Mouse (Mus musculus) kidney, embryonic 16.5 days (tissue): ENCODE data around the gene A630095N17Rik. TPM values are rescaled to one million over a fixed set of nuclear protein-coding genes. Genes with fewer than 3 reads are reported as not detected.
A peak's percentile ranks its signal among the peaks of the same experiment; 100 is the strongest.

Experiments used
- ATAC-seq: fragments of 200-750 bp; cut with Nextera tagmentation; 2 replicates; pipeline ENCODE4 v1.8.0; 2017; ENCODE audit warnings: moderate TSS enrichment; ENCODE audit not compliant: low FRiP score, low TSS enrichment
- H3K27ac ChIP-seq: fragments of 300-500 bp; sonication (generic); 2 replicates; pipeline ENCODE4 v1.5.1; 2014; ENCODE audit warnings: low read length
- H3K27me3 ChIP-seq: fragments of 300-500 bp; sonication (generic); 2 replicates; pipeline ENCODE4 v1.6.1; 2014; ENCODE audit warnings: low read length, control low read depth, mixed read lengths; ENCODE audit not compliant: insufficient read depth
- H3K36me3 ChIP-seq: fragments of 300-500 bp; sonication (generic); 2 replicates; pipeline ENCODE4 v1.6.1; 2014; ENCODE audit warnings: low read length, control low read depth, mixed read lengths; ENCODE audit not compliant: insufficient read depth
- H3K4me1 ChIP-seq: fragments of 300-500 bp; sonication (generic); 2 replicates; pipeline ENCODE4 v1.6.1; 2014; ENCODE audit warnings: low read length, control low read depth, mixed read lengths; ENCODE audit not compliant: insufficient read depth
- H3K4me2 ChIP-seq: fragments of 300-500 bp; sonication (generic); replicated peaks from 2 replicates; pipeline ENCODE4 v1.6.1; 2014; ENCODE audit warnings: low read depth, low read length
- H3K4me3 ChIP-seq: fragments of 300-500 bp; sonication (generic); 2 replicates; pipeline ENCODE4 v1.5.1; 2014; ENCODE audit warnings: mild to moderate bottlenecking, low read length
- H3K9ac ChIP-seq: fragments of 300-500 bp; sonication (generic); replicated peaks from 2 replicates; pipeline ENCODE4 v1.6.1; 2014; ENCODE audit warnings: low read length
- H3K9me3 ChIP-seq: fragments of 300-500 bp; sonication (generic); 2 replicates; pipeline ENCODE4 v1.6.1; 2016; ENCODE audit warnings: low read length, control low read depth
- WGBS: fragments of 180-500 bp; shearing (Covaris S2); extraction: QIAGEN DNeasy Blood & Tissue Kit; methylation state at CpG from one replicate; pipeline ENCODE4 v1.1.7; 2014; 5-methylcytosine and 5-hydroxymethylcytosine counted together
- polyA plus RNA-seq: library from polyadenylated mRNA; unstranded; fragments of >200 nt; fragmentation: Nextera tagmentation; extraction: Ambion mirVana; gene quantifications from 2 replicates; pipeline ENCODE4 v1.2.1, GENCODE M21; 2015

Gene A630095N17Rik
- polyA plus RNA-seq, 1 experiment from 2014 or later: not detected

- Histone ChIP-seq H3K9me3 (no peaks in the 10 kb centered on the region), H3K27me3 (no peaks in the 10 kb centered on the region), H3K4me1 (no peaks in the 10 kb centered on the region), H3K9ac (no peak overlapping the region), H3K36me3 (no peaks in the 10 kb centered on the region), H3K27ac (no peak overlapping the region), H3K4me2 (no peak overlapping the region), H3K4me3 (no peak overlapping the region)
- no peak for ATAC-seq
- 85% methylated on average over 1 of the region's 1 CpGs for WGBS
Measured at GRCm38 (mm10) chr1:75227653-75228052, 4.2 kb downstream of the A630095N17Rik start.

- 46% methylated on average over 2 of the region's 2 CpGs for WGBS
- no peaks in the 10 kb centered on the region for H3K9me3 ChIP-seq
- H3K4me1 ChIP-seq: no peaks in the 10 kb centered on the region
- no peak overlapping the region for H3K9ac ChIP-seq
- H3K27ac ChIP-seq: no peak overlapping the region
- no peak for ATAC-seq
- H3K4me3 ChIP-seq: no peak overlapping the region
- H3K36me3 ChIP-seq: no peaks in the 10 kb centered on the region
- no peak overlapping the region for H3K4me2 ChIP-seq
- peaks cover 4% of the 10 kb centered on the region for H3K27me3 ChIP-seq
Measured at GRCm38 (mm10) chr1:75226138-75226537, 5.8 kb downstream of the A630095N17Rik start.

- Histone ChIP-seq H3K4me3 (no peak overlapping the region), H3K36me3 (no peaks in the 10 kb centered on the region), H3K9me3 (no peaks in the 10 kb centered on the region), H3K9ac (no peak overlapping the region), H3K27me3 (peaks cover 11% of the 10 kb centered on the region), H3K4me2 (no peak overlapping the region), H3K4me1 (no peaks in the 10 kb centered on the region), H3K27ac (no peak overlapping the region)
- no peak for ATAC-seq
- WGBS: 80% methylated on average over 3 of the region's 3 CpGs
Measured at GRCm38 (mm10) chr1:75225473-75225872, 6.4 kb downstream of the A630095N17Rik start.

GRCm38 (mm10) chr1:75223532-75223931 is 8.4 kb downstream of the A630095N17Rik start:
- no peak overlapping the region for H3K9ac ChIP-seq
- ATAC-seq: no peak
- no peak overlapping the region for H3K27ac ChIP-seq
- H3K4me1 ChIP-seq: peaks cover 7% of the 10 kb centered on the region; the same call in 1 of the 2 replicates
- no peak overlapping the region for H3K4me3 ChIP-seq
- H3K9me3 ChIP-seq: no peaks in the 10 kb centered on the region
- no peak overlapping the region for H3K4me2 ChIP-seq
- WGBS: 59% methylated on average over 6 of the region's 6 CpGs
- H3K27me3 ChIP-seq: peaks cover 22% of the 10 kb centered on the region
- no peaks in the 10 kb centered on the region for H3K36me3 ChIP-seq

- H3K36me3 ChIP-seq: no peaks in the 10 kb centered on the region
- H3K4me1 ChIP-seq: peaks cover 11% of the 10 kb centered on the region; the same call in 1 of the 2 replicates
- 75% methylated on average over 6 of the region's 6 CpGs for WGBS
- no peak overlapping the region for H3K27ac ChIP-seq
- no peak for ATAC-seq
- H3K9ac ChIP-seq: no peak overlapping the region
- H3K9me3 ChIP-seq: no peaks in the 10 kb centered on the region
- peaks cover 28% of the 10 kb centered on the region for H3K27me3 ChIP-seq
- H3K4me2 ChIP-seq: no peak overlapping the region
- H3K4me3 ChIP-seq: no peak overlapping the region
Measured at GRCm38 (mm10) chr1:75222926-75223325, 9.0 kb downstream of the A630095N17Rik start.

GRCm38 (mm10) chr1:75221538-75221937 is 10.4 kb downstream of the A630095N17Rik start:
- ATAC-seq: no peak
- Histone ChIP-seq H3K36me3 (no peaks in the 10 kb centered on the region), H3K4me3 (no peak overlapping the region), H3K4me2 (no peak overlapping the region), H3K9ac (no peak overlapping the region), H3K27ac (no peak overlapping the region), H3K27me3 (peaks cover 33% of the 10 kb centered on the region), H3K4me1 (peaks cover 11% of the 10 kb centered on the region; the same call in 1 of the 2 replicates), H3K9me3 (no peaks in the 10 kb centered on the region)
- 78% methylated on average over 3 of the region's 3 CpGs for WGBS

- peak within 1 kb of the TSS; percentile 99 for H3K4me2 ChIP-seq
- no peak within 1 kb of the TSS; the same call in 1 of the 2 replicates for H3K27ac ChIP-seq
- H3K4me3 ChIP-seq: peak within 1 kb of the TSS; percentile 54
- peaks cover 10% of the 10 kb centered on the region; the same call in 1 of the 2 replicates for H3K36me3 ChIP-seq
- no peaks in the 10 kb centered on the region for H3K9me3 ChIP-seq
- peaks cover 33% of the 10 kb centered on the region for H3K27me3 ChIP-seq
- peak; percentile 67 for ATAC-seq
- peak within 1 kb of the TSS; percentile 68 for H3K9ac ChIP-seq
- under 1% methylated on average over 34 of the region's 34 CpGs for WGBS
- H3K4me1 ChIP-seq: peaks cover 14% of the 10 kb centered on the region
Measured at GRCm38 (mm10) chr1:75219531-75219930, 12.4 kb downstream of the A630095N17Rik start, which contains the start of gene Tuba4a. Gene Tuba4a (minus strand): TSS chr1:75219865.

GRCm38 (mm10) chr1:75219078-75219477 is 12.8 kb downstream of the A630095N17Rik start:
- Histone ChIP-seq H3K9ac (peak overlapping the region; percentile 68), H3K36me3 (peaks cover 13% of the 10 kb centered on the region), H3K4me1 (peaks cover 16% of the 10 kb centered on the region), H3K4me2 (peak overlapping the region; percentile 99), H3K4me3 (peak overlapping the region; percentile 54), H3K9me3 (no peaks in the 10 kb centered on the region), H3K27me3 (peaks cover 33% of the 10 kb centered on the region), H3K27ac (no peak overlapping the region)
- ATAC-seq: peak; percentile 85
- under 1% methylated on average over 24 of the region's 24 CpGs for WGBS

GRCm38 (mm10) chr1:75218227-75219001 is 13.5 kb downstream of the A630095N17Rik start:
- 2% methylated on average over 38 of the region's 38 CpGs for WGBS
- Histone ChIP-seq H3K9me3 (no peaks in the 10 kb centered on the region), H3K9ac (peak overlapping the region; percentile 68), H3K4me2 (peak overlapping the region; percentile 99), H3K27me3 (peaks cover 33% of the 10 kb centered on the region), H3K4me1 (peaks cover 23% of the 10 kb centered on the region), H3K27ac (no peak overlapping the region; the same call in 1 of the 2 replicates), H3K4me3 (peak overlapping the region; percentile 54), H3K36me3 (peaks cover 20% of the 10 kb centered on the region)
- ATAC-seq: peak; percentile 10; the same call in 1 of the 2 replicates

- H3K36me3 ChIP-seq: peaks cover 24% of the 10 kb centered on the region
- H3K4me2 ChIP-seq: peak overlapping the region; percentile 99
- ATAC-seq: no peak
- peak overlapping the region; percentile 54 for H3K4me3 ChIP-seq
- 3% methylated on average over 6 of the region's 6 CpGs for WGBS
- H3K9me3 ChIP-seq: no peaks in the 10 kb centered on the region
- peak overlapping the region; percentile 9; the same call in 1 of the 2 replicates for H3K27ac ChIP-seq
- peaks cover 33% of the 10 kb centered on the region for H3K27me3 ChIP-seq
- H3K9ac ChIP-seq: peak overlapping the region; percentile 68; the same call in 1 of the 2 replicates
- peaks cover 28% of the 10 kb centered on the region for H3K4me1 ChIP-seq
Measured at GRCm38 (mm10) chr1:75217893-75218226, 14.0 kb downstream of the A630095N17Rik start.
